Mouse (Mus musculus) erythroblast, embryonic 14.5 days (primary cell): ENCODE data around the gene S100a5.

ENCODE experiments used
- GATA1 ChIP-seq: IDR thresholded peaks from 2 replicates; pipeline ENCODE4 v1.6.1; 2012; ENCODE audit warnings: low read length, inconsistent platforms, mixed read lengths
- TAL1 ChIP-seq: IDR thresholded peaks from 3 replicates; pipeline ENCODE4 v1.6.1; 2012; ENCODE audit warnings: low read length, inconsistent platforms, mixed read lengths

- TF ChIP-seq TAL1 (no peak), GATA1 (no peak)
Observed at GRCm38 (mm10) chr3:90582556-90582955, 25.8 kb upstream of the S100a5 start.
